Mouse (Mus musculus) right cerebral cortex, adult 18-20 months (tissue): ENCODE measurements around the gene Crim1.

Source experiments
- DNase-seq: peaks from one replicate; pipeline ENCODE4 v3.0.0; 2022; ENCODE audit warnings: mixed read lengths

Gene Crim1

GRCm38 (mm10) chr17:78335250-78335649 is 135.2 kb downstream of the Crim1 start:
- no peak for DNase-seq

DNA sequence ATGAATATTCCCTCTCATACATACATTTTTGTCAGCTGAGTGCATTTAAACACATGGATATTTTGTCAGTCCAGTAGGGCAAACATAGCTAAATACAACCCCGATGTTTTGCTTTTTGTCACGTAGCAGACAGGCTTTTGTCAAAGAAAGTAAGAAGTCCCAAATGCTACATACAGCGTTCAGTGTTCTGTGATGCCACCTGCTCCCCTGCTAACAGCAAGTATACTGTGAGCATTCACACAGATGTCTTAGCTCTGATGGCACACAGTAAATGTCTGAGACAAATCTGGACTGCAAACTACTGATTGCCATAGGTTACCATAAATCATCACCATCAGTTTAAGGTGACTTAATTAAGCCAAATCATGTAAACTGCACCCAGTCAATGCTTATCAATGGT is 143.6 kb downstream of the Crim1 start:
- DNase-seq, result no peak

DNA sequence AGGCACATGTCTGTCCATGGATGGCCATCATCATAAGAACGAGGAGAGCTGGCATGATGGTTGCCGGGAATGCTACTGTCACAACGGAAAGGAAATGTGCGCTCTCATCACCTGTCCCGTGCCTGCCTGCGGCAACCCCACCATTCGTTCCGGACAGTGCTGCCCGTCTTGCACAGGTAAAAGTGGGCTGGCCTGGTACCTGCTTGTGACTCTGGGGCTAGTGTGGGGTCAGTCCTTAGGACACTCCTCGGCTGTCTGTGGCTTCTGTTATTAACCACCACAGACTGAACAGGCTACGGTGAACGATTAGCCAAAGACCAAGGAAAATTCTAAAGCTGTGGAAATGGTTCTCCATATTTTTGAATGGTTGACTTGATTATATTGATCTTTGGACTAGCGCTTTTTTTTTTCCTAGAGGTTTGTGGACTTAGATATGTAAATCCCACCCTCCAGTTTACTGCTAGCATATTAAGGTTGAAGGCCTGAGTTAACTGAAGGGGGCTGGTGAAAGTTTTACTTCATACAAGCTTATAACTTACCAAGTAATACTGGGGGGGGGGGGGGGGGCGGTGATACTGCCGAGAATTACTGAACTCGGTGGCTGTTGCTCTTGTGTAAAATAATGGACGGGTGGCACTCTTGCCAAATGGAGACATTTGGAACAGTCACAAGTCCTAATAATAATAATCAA is 147.2 kb downstream of the Crim1 start:
- DNase-seq, result no peak

DNA sequence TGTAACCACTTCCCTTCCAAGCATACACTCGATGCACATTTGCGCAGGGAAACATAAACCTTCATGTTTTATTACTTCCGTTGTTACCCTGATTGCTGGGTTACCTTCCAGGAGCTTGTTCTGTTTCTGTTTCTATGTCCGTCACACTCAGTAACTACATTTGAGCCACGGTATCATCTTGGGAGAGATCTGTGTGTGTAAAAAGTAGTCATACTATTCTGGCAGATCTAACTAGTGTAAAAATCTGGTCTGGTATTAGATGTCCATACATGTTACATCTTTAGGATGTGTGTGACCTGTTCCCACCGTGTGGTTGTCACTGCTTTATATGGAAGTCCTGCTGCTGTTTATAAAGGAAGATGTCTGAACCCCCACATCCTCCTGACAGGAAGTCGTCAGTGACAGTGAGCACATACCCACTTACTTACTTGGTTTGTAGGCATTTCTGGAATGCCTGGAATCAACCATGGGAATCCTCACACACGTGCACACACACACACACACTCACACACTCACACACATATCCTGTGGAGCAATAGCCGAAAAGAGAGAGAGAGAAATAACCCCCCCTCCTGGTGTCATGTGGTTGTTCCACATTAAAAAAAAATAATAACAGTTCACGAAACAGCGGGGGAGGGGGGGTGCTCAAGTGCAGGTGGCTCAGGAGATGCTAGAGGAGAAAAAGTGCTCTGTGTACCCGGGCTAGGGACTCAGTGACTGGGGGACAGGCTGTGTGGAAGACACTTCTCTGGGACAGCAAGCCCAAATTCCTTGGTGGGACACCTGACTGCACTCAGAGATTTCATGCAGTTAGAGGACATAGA is 151.8 kb downstream of the Crim1 start:
- DNase-seq, result no peak

DNA sequence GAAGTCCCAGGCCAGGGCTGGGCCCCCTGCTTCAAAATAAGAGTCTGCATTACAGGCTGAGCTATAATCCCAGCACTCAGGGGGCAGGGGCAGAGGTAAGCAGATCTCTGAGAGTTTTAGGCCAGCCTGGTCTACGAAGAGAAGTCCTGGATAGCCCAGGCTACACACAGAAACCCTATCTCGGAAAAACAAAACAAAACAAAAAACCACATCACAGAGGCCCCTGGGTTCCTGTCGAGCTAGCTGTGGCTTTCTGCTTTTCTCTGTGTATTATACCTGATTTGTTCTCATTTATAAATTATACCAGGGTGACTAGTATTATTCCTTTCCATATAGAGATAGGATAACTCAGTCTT is 152.4 kb downstream of the Crim1 start:
- no peak for DNase-seq

DNA sequence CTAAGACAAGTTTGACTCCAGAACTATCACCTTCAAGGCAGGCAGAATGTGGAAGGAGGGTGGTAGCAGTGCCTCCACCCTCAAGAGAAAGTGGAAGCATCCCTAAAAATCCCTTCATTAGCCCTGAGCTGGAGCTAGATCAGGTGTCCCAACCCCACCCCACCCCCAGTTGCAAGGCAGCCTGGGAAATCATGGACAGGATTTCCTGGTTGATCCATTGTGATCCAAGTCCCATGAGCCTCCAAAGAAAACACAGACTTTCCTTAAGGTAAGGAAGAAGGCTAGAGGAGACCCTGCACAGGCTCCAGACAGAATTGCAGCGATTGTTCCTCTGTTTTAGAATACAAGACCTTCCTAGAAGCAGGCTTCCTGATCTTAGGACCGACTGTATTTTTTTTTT is 154.4 kb downstream of the Crim1 start:
- no peak for DNase-seq

DNA sequence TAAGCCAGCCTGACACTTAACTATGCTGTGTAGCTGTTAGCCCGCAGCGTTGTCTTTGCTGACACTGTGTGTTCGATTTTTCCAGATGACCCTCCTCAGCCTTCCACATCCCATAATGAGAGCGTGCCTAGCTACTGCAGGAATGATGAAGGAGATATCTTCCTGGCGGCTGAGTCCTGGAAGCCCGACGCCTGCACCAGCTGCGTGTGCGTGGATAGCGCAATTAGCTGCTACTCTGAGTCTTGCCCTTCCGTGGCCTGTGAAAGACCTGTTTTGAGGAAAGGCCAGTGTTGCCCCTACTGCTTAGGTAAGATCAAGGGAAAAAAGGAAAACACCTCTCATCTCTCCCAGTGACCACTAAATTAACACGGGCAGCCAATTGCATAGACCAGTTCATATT is 154.8 kb downstream of the Crim1 start:
- DNase-seq, result no peak

DNA sequence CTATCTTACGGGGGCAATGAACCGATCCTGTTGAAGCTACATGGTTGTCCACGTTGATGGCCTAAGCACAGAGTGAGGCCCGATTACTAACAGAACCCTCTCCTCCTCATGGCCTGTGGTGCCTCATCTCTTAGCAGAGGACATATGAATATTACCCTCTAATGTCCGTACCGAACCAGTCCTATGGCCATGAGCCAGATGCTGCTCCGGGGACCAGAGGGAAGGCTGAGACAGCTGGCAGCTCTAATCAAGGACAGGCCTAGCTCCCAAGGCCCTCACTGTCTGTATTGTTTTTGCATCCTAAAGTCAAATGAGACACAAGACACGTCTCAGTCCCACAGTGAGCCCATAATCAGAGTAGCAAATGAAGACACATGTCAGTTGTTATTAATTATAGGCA is 155.6 kb downstream of the Crim1 start:
- no peak for DNase-seq

GRCm38 (mm10) chr17:78357753-78358152 is 157.7 kb downstream of the Crim1 start:
- DNase-seq, result no peak

DNA sequence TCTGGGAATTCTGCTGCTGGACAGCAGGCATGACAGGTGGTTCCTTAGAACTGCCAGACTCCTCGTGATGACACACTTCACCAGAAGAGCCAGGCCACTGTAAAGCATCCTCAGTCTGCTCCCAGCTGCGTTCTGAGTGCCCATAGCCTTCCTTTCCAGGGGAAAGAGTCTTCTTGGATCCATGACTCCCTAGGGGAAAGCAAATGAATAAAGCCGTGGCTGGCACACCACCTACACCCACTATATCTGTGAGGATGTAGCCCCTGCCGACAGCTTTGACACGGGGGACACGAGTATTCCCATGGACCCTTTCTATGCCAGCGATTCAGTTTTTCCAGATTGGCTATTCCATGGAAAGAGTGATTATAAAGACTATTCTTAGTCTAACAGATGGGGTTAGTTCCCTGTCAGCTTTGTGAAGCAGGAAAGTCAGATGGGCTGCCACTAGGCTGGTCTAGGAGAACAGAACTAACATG is 158.2 kb downstream of the Crim1 start:
- DNase-seq, result no peak

- no peak for DNase-seq
Observed at GRCm38 (mm10) chr17:78361939-78362728, 162.1 kb downstream of the Crim1 start.

DNA sequence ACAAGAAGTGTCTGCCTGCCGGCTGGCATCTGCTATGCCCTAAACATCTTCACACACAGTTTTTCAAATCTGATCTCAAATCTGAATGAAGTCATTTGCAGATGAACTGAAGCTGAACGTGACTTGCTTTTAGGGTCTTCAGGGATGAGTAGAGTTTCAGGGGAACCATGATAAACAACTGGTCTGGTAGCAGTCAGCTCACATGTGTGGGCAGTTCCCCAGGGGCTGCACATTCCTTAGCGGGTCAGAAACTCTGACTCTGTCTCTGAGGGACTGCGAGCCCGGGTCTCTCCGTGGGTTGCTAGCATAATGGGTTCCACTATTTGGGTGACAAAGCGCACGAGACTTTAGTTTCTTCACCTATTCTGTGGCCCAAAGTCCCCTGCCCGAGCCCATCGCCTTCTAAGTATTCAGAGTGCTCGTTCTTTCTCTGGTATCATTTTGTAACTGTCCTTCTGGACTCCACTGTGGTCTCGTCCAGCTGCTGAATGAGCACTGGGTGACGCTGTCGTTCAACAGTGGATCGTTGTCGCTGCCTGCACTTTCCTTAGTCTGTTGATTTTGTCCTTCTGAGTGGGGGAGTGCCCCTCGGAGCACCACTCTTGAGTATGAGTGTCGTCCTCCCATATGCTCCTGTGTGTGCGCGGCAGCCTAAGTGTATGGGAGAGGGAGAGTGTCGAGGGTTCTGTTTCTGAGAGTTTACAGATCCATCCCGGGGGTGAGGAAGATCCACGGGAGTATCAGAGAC is 164.7 kb downstream of the Crim1 start:
- DNase-seq, result no peak

DNA sequence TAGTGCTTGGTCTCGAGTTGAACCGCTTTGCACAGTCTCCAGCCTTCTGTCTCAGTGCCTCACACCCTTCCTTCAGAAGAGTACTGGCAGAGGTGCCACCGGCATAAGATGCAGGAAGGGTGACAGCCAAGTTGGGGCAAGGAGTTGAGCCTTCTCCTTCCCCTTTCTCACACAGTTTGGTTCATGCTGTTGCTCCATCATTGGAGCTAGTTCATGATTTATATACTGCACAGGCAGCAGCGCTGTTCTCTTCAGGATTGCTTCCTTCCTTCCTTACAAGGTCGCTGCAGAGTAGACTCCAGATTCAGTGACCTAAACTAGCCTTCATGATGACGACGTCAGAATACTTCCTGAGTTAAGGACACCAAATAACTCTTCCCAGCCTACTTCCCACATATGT is 166.0 kb downstream of the Crim1 start:
- no peak for DNase-seq

DNA sequence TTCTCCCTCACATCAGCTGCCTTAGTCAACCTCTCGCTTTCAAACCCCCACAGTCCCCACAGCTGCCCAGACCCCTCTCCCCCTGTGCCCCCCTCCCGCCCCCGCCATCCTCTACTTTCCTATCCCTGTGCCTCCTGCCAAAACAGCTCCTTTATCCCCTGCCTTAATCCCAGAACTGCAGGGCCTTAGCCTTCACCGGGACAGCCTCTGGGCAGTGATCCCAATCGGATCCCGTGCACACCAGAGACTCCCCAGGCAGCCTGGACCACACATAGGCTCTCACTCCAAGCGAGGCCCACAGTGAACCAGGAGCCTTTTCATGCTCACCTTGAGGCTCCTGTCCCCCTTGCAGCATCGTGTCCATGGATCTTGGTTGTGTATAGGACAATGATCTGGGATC is 168.4 kb downstream of the Crim1 start:
- DNase-seq, result no peak

GRCm38 (mm10) chr17:78370445-78370844 is 170.4 kb downstream of the Crim1 start:
- no peak for DNase-seq

DNA sequence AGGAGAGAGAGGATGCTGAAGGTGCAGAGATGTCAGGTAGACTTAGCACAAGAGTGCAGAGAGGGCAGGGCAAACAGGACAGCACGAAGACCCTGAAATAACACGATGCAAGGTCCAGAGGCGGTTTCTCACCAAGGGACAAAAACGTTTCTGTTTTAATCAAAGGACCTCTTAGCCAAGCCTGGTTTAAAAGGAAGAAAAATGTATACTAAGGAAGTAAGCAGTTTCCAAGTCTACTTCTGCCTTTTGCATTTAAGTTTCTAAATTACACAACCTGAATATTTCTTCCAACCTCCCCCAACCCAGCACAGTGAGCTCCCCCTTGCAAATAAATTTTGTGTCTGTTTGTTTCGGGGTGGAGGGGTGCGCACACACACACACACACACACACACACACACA is 173.1 kb downstream of the Crim1 start:
- DNase-seq, result no peak

DNA sequence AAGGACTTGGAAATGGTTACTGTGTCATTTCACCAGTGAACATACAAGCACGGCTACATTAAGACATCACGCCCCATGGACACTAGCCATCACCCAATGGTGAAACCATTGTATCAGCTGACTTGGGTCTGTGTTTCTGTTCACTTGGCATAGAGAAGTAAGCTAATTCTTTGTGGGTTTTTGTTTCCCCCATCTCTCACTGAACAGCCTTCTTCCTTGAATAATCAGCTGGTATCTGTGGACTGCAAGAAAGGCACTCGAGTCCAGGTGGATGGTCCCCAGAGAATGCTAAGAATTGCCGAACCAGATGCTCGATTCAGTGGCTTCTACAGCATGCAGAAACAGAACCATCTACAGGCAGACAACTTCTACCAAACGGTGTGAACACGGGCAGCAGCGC is 173.8 kb downstream of the Crim1 start:
- DNase-seq, result no peak

GRCm38 (mm10) chr17:78374756-78375155 is 174.7 kb downstream of the Crim1 start:
- no peak for DNase-seq

DNA sequence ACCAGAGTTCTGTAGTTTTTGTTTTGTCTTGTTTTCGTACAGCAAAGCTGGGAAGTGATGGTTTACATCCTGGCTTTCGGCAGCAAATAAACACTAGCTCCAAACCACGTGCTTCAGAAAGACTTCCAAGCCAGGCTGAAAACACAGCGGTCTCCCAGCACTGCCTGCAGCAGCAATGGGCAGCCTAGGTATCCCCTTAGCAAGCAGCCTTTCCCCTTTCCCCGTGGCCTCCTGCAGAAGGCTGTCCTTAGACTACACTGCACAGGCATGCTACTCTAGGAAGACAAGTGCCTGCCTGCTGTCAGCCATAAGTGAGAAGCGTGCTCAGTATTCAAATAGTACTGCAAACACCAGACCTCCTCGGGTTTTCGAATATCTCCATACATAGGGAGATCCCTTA is 176.5 kb downstream of the Crim1 start:
- DNase-seq, result no peak

GRCm38 (mm10) chr17:78379079-78379729 is 179.2 kb downstream of the Crim1 start:
- DNase-seq, result no peak

DNA sequence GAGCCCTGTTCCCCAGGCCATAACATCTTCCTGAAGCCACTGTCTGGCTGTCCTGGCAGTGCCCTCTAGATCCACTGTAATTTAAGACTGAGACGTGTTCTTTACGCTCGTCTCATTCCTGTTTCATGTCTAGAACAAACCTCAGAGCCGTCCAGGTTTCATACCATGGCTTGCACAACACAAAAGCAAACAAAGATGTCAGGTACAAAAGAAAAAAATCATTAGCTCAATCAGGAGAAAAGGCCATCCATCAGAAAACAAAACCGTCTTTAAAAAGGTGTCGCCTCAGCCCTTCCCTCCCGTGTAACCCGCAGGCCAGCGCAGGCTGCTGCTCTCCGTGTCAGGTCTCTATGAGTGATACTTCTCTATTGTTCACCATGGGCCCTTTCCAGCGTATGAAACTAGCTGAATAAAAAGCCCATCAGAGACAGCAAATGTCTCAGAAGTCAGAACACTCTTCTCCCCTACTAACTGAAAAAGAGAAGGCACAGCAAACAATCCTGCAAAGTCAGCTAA is 179.7 kb downstream of the Crim1 start:
- no peak for DNase-seq

- no peak for DNase-seq
Observed at GRCm38 (mm10) chr17:78382321-78382720, 182.3 kb downstream of the Crim1 start.
